Mouse (Mus musculus) gastrocnemius, postnatal 36 days (tissue): ENCODE results near the gene S100a5. TPM values are rescaled to one million over a fixed set of nuclear protein-coding genes. Genes with fewer than 3 reads are reported as not detected.

Experiments
- total RNA-seq, 2 experiments: library from RNA; stranded (reverse); gene quantifications; 2 replicates each; pipeline ENCODE4 v1.2.3; 2021

S100a5 gene
- total RNA-seq, 2 experiments from 2014 or later, result 0.72 TPM; not detected in 1

Other genes starting within 250 kb of the S100a5 start
- gene Slc27a3, start 218.6 kb upstream of the S100a5 start, total RNA-seq, result under 1 TPM; 0.59 to 0.91 TPM
- 10 to 100 TPM; 14.3 to 15.0 TPM for gene Ints3, start 174.9 kb upstream of the S100a5 start, total RNA-seq
- 1 to 10 TPM; 5.7 to 6.1 TPM for gene Npr1, start 142.7 kb upstream of the S100a5 start, total RNA-seq
- gene Ilf2, start 132.4 kb upstream of the S100a5 start, total RNA-seq, result 10 to 100 TPM; 23.8 to 25.4 TPM
- gene Snapin, start 117.5 kb upstream of the S100a5 start, total RNA-seq, result 10 to 100 TPM; 58.8 to 68.7 TPM
- gene Chtop, start 99.0 kb upstream of the S100a5 start, total RNA-seq, result 10 to 100 TPM; 84.4 to 90.1 TPM
- gene S100a1, start 94.1 kb upstream of the S100a5 start, total RNA-seq, result 100 to 1,000 TPM; 120 to 124 TPM
- 1 to 10 TPM; 9.2 to 9.6 TPM for gene S100a13, start 94.1 kb upstream of the S100a5 start, total RNA-seq
- under 1 TPM in 1 of 2 experiments, not detected in 1; 0.30 TPM for gene S100a14, start 81.7 kb upstream of the S100a5 start, total RNA-seq
- gene S100a16, start 71.3 kb upstream of the S100a5 start, total RNA-seq, result 10 to 100 TPM; 58.6 to 63.8 TPM
- gene S100a3, start 47.9 kb upstream of the S100a5 start, total RNA-seq, result not detected
- not detected for gene S100a2, start 18.3 kb upstream of the S100a5 start, total RNA-seq
- gene Gm42674, start 6.6 kb upstream of the S100a5 start, total RNA-seq, result not detected
- gene S100a4, start 4.8 kb upstream of the S100a5 start, total RNA-seq, result 10 to 100 TPM; 16.4 to 16.5 TPM
- gene S100a6, start 4.4 kb downstream of the S100a5 start, total RNA-seq, result 10 to 100 TPM; 61.9 to 77.2 TPM
- under 1 TPM in 1 of 2 experiments, not detected in 1; 0.28 TPM for gene S100a7a, start 45.5 kb downstream of the S100a5 start, total RNA-seq
- gene S100a8, start 60.5 kb downstream of the S100a5 start, total RNA-seq, result not detected
- not detected for gene S100a9, start 87.2 kb downstream of the S100a5 start, total RNA-seq
- not detected for gene Pglyrp4, start 118.4 kb downstream of the S100a5 start, total RNA-seq
- gene Gm5849, start 169.4 kb downstream of the S100a5 start, total RNA-seq, result not detected